25 mouse cellular contexts compared by ENCODE assay signal in the genomic region with DNA sequence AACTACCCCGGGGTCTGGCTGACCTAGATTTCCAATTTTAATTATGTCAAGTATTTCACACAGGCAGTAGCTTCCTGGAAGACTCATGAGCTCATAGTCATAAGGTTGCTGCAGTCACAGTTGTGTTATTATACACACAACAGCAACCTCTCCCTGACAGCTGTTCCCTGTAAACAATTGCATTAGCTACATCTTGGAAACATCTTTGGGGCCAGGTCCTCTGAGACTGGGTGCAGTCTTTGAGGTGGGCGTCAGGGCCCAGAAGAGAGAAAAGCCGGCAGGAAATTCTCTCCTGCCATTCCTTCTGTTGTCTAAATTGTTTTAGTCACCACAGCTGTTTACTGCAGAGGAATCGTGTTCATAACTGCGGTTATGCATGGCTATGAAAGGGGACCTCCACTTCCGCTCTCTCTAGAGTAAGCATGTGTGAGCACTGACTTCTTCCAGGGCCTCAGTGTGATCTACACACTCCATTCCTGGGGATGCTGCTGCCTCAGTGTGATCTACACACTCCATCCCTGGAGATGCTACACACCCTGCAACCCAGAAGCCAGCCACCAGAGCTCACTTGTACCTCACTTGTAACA.
DNase-seq lines count a peak whose midpoint lies in the region; ATAC-seq lines count a peak whose summit lies in the region.
"Had no signal": no experiment of that assay in that cellular context is flagged by ENCODE, and none has a peak within 500 bp of the region (broad histone marks: within the 10 kb centered on the region; RNA-seq: fewer than 3 reads in every experiment).

No protein-coding gene starts in this region.

- ATAC-seq in heart, embryonic 12.5 days (ENCODE audit: insufficient number of reproducible peaks, low FRiP score), result no peak
- ATAC-seq in midbrain, embryonic 13.5 days, result no peak
- ATAC-seq: activated CD4-positive, CD25-positive, alpha-beta regulatory T cell, adult 4 months; forebrain, embryonic 14.5 days; midbrain, embryonic 15.5 days had no signal

- no peaks in the 10 kb centered on the region for H3K36me3 ChIP-seq in heart, embryonic 12.5 days
- H3K36me3 ChIP-seq in midbrain, embryonic 13.5 days, result no peaks in the 10 kb centered on the region
- H3K36me3 ChIP-seq: embryonic facial prominence, embryonic 15.5 days; hindbrain, embryonic 12.5 days; kidney, embryonic 15.5 days; limb, embryonic 15.5 days; lung, embryonic 15.5 days; midbrain, embryonic 15.5 days; neural tube, embryonic 13.5 days had no signal

- H3K27ac ChIP-seq in heart, embryonic 12.5 days (ENCODE audit: poor library complexity, severe bottlenecking), result no peak overlapping the region
- no peak overlapping the region for H3K27ac ChIP-seq in midbrain, embryonic 13.5 days
- H3K27ac ChIP-seq: embryonic facial prominence, embryonic 15.5 days; hindbrain, embryonic 12.5 days; kidney, embryonic 15.5 days; limb, embryonic 15.5 days; liver, embryonic 14.5 days; lung, embryonic 15.5 days; midbrain, embryonic 15.5 days; neural tube, embryonic 13.5 days had no signal

- peaks cover 6% of the 10 kb centered on the region; the same call in 1 of the 2 replicates for H3K4me1 ChIP-seq in heart, embryonic 12.5 days (replicated peaks)
- no peaks in the 10 kb centered on the region for H3K4me1 ChIP-seq in midbrain, embryonic 13.5 days (replicated peaks)
- H3K4me1 ChIP-seq: hindbrain, embryonic 12.5 days; midbrain, embryonic 15.5 days; neural tube, embryonic 13.5 days had no signal

- DNase-seq in heart, postnatal 10 days, result peak; percentile 53 to 56
- peak; percentile 16 for DNase-seq in lung, postnatal 10 days
- no peak for DNase-seq in lung, adult 18-20 months
- peak; percentile 29 for DNase-seq in skeletal muscle tissue, adult 2 months (ENCODE audit: low read depth, low spot score)
- no peak for DNase-seq in layer of hippocampus, postnatal 10 days (ENCODE audit: low spot score in 2 of 2)
- DNase-seq: adrenal gland, postnatal 10 days; B cell, adult 2 months; cerebellum, adult 18-20 months; gastrocnemius, postnatal 25 days; left cerebral cortex, postnatal 4 days; lung, postnatal 4 days; right cerebral cortex, adult 18-20 months; right cerebral cortex, postnatal 4 days had no signal

- no peak overlapping the region for H3K4me3 ChIP-seq in heart, embryonic 12.5 days
- H3K4me3 ChIP-seq in midbrain, embryonic 13.5 days (replicated peaks), result no peak overlapping the region
- H3K4me3 ChIP-seq: embryonic facial prominence, embryonic 15.5 days; hindbrain, embryonic 12.5 days; kidney, embryonic 15.5 days; limb, embryonic 15.5 days; lung, embryonic 15.5 days; midbrain, embryonic 15.5 days; neural tube, embryonic 13.5 days had no signal

- no peak overlapping the region for H3K4me2 ChIP-seq in heart, embryonic 12.5 days
- H3K4me2 ChIP-seq in midbrain, embryonic 13.5 days (replicated peaks), result no peak overlapping the region
- H3K4me2 ChIP-seq: embryonic facial prominence, embryonic 15.5 days; hindbrain, embryonic 12.5 days; kidney, embryonic 15.5 days; limb, embryonic 15.5 days; lung, embryonic 15.5 days; midbrain, embryonic 15.5 days; neural tube, embryonic 13.5 days had no signal

- 88% methylated on average over 6 of the region's 6 CpGs for WGBS in heart, embryonic 12.5 days
- 92% methylated on average over 6 of the region's 6 CpGs for WGBS in midbrain, embryonic 13.5 days

- intact Hi-C loops in heart, postnatal 10 days (cut with DNase I), result no loop called here

- H3K9ac ChIP-seq in heart, embryonic 12.5 days, result no peak overlapping the region
- H3K9ac ChIP-seq in midbrain, embryonic 13.5 days (replicated peaks), result no peak overlapping the region
- H3K9ac ChIP-seq: embryonic facial prominence, embryonic 15.5 days; hindbrain, embryonic 12.5 days; kidney, embryonic 15.5 days; limb, embryonic 15.5 days; liver, embryonic 14.5 days; lung, embryonic 15.5 days; midbrain, embryonic 15.5 days; neural tube, embryonic 13.5 days had no signal

- no peaks in the 10 kb centered on the region for H3K9me3 ChIP-seq in heart, embryonic 12.5 days (replicated peaks)
- H3K9me3 ChIP-seq in midbrain, embryonic 13.5 days, result no peaks in the 10 kb centered on the region
- H3K9me3 ChIP-seq: embryonic facial prominence, embryonic 15.5 days; hindbrain, embryonic 12.5 days; kidney, embryonic 15.5 days; limb, embryonic 15.5 days; lung, embryonic 15.5 days; midbrain, embryonic 15.5 days; neural tube, embryonic 13.5 days had no signal

- peaks cover 29% of the 10 kb centered on the region for H3K27me3 ChIP-seq in heart, embryonic 12.5 days (replicated peaks)
- H3K27me3 ChIP-seq in midbrain, embryonic 13.5 days, result no peaks in the 10 kb centered on the region
- H3K27me3 ChIP-seq: embryonic facial prominence, embryonic 15.5 days; hindbrain, embryonic 12.5 days; kidney, embryonic 15.5 days; limb, embryonic 15.5 days; lung, embryonic 15.5 days; midbrain, embryonic 15.5 days; neural tube, embryonic 13.5 days had no signal

Comparison
In these comparisons a context has a peak if more than half of its experiments do, and no peak if none do; other contexts are left out.
1. DNase-seq: peak in heart, postnatal 10 days (2 of 2), lung, postnatal 10 days (single experiment) and skeletal muscle tissue, adult 2 months (single experiment); none in lung, adult 18-20 months (0 of 2) and layer of hippocampus, postnatal 10 days (0 of 2).